Mouse (Mus musculus) ES-E14 (cell line): ENCODE measurements around the gene Ucp1.

Experiments
- CHD2 ChIP-seq: IDR thresholded peaks from 2 replicates; pipeline ENCODE4 v1.6.1; 2014; ENCODE audit warnings: mild to moderate bottlenecking, low read depth, low read length, inconsistent platforms
- HCFC1 ChIP-seq: IDR thresholded peaks from 2 replicates; pipeline ENCODE4 v1.6.1; 2012; ENCODE audit warnings: low read length, inconsistent platforms, borderline replicate concordance; ENCODE audit not compliant: insufficient read depth
- MAFK ChIP-seq: IDR thresholded peaks from 2 replicates; pipeline ENCODE4 v1.6.1; 2014; ENCODE audit warnings: mild to moderate bottlenecking, low read depth, low read length, inconsistent platforms; ENCODE audit not compliant: insufficient read depth
- ZC3H11A ChIP-seq: IDR thresholded peaks from 2 replicates; pipeline ENCODE4 v1.6.1; 2012; ENCODE audit warnings: low read depth, mild to moderate bottlenecking, inconsistent platforms, low read length, borderline replicate concordance
- ZNF384 ChIP-seq: IDR thresholded peaks from 2 replicates; pipeline ENCODE4 v1.6.1; 2012; ENCODE audit warnings: low read depth, low read length, inconsistent platforms

DNA sequence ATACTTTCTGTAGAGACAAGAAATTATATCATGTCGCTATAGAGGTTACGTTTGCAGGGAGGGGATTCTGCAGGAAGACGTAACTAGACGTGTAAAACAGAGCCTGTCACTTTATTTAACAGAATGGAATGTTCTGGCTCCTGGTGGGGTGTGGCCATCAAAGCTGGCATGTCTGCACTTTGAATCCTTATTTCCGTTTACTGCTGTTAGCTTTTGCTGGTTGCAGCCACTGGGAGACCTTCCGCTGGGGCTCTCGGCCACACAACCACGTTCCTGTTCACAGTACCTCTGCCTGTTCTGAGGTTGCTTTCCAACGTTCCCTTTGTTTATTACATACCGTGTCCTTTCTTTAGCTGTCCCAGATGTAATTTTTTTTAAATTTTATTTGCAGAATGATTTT is 17.7 kb upstream of the Ucp1 start:
- no peak for TF ChIP-seq ZNF384
- TF ChIP-seq ZC3H11A: no peak
- TF ChIP-seq MAFK: no peak
- no peak for TF ChIP-seq HCFC1
- TF ChIP-seq CHD2: no peak
